Mouse (Mus musculus) liver, embryonic 14.5 days (tissue): ENCODE results near the gene Reep6. TPM values are rescaled to one million over a fixed set of nuclear protein-coding genes. Genes with fewer than 3 reads are reported as not detected.

ENCODE experiments used
- ATAC-seq: fragments of 200-750 bp; cut with Nextera tagmentation; 2 replicates; pipeline ENCODE4 v1.8.0; 2017; ENCODE audit warnings: moderate number of reproducible peaks, mild to moderate bottlenecking, moderate library complexity; ENCODE audit not compliant: insufficient read depth
- DNase-seq, 3 experiments: peaks; one replicate each; pipeline ENCODE4 v3.0.0-alpha.2; 2012 to 2013; ENCODE audit warnings: low read depth in 3 of 3, low spot score in 3 of 3
- H3K27ac ChIP-seq: fragments of 300-500 bp; sonication (generic); 2 replicates; pipeline ENCODE4 v1.5.1; 2014; ENCODE audit warnings: moderate library complexity, mild to moderate bottlenecking, control low read depth, inconsistent platforms
- H3K27me3 ChIP-seq: fragments of 300-500 bp; sonication (generic); 2 replicates; pipeline ENCODE4 v1.6.1; 2014; ENCODE audit warnings: mild to moderate bottlenecking, low read length, moderate library complexity; ENCODE audit not compliant: control insufficient read depth, insufficient read depth
- H3K36me3 ChIP-seq: fragments of 300-500 bp; sonication (generic); replicated peaks from 2 replicates; pipeline ENCODE4 v1.6.1; 2014; ENCODE audit warnings: low read depth; ENCODE audit not compliant: control insufficient read depth, insufficient read depth
- H3K4me1 ChIP-seq, 2 experiments: fragments of 200-500 bp in 1 of 2; fragments of 300-500 bp in 1 of 2; sonication (generic) in 1 of 2; replicated peaks; 2 replicates each; pipeline ENCODE4 v1.6.1; 2012 to 2014; ENCODE audit warnings: antibody characterized with exemption in 1 of 2, inconsistent platforms in 1 of 2, low read length in 1 of 2; ENCODE audit not compliant: control insufficient read depth in 2 of 2, insufficient read depth in 2 of 2
- H3K4me2 ChIP-seq: fragments of 300-500 bp; sonication (generic); 2 replicates; pipeline ENCODE4 v1.6.1; 2014; ENCODE audit warnings: low read depth, mild to moderate bottlenecking, control low read depth, moderate library complexity
- H3K4me3 ChIP-seq, 2 experiments: fragments of 200-500 bp in 1 of 2; fragments of 300-500 bp in 1 of 2; sonication (generic) in 1 of 2; 2 replicates each; pipeline ENCODE4 v1.5.1; 2012 to 2014; ENCODE audit warnings: low read depth in 2 of 2, low read length in 2 of 2, mild to moderate bottlenecking in 2 of 2, control low read depth in 1 of 2, inconsistent platforms in 1 of 2, moderate library complexity in 1 of 2; ENCODE audit not compliant: insufficient read depth in 1 of 2
- H3K9ac ChIP-seq: fragments of 300-500 bp; sonication (generic); replicated peaks from 2 replicates; pipeline ENCODE4 v1.6.1; 2014; ENCODE audit warnings: mild to moderate bottlenecking, control low read depth, moderate library complexity
- H3K9me3 ChIP-seq: fragments of 300-500 bp; sonication (generic); 2 replicates; pipeline ENCODE4 v1.6.1; 2016; ENCODE audit warnings: low read length, mixed read lengths; ENCODE audit not compliant: control insufficient read depth
- CTCF ChIP-seq: IDR thresholded peaks from 2 replicates; pipeline ENCODE4 v1.5.1; 2016; ENCODE audit warnings: antibody characterized with exemption, low read depth, control low read depth
- EP300 ChIP-seq: IDR thresholded peaks from 2 replicates; pipeline ENCODE4 v1.6.1; 2016; ENCODE audit warnings: antibody characterized with exemption, low read depth
- WGBS: fragments of 180-500 bp; shearing (Covaris S2); extraction: QIAGEN DNeasy Blood & Tissue Kit; methylation state at CpG from one replicate; pipeline ENCODE4 v1.1.7; 2014; ENCODE audit not compliant: insufficient replicate concordance; 5-methylcytosine and 5-hydroxymethylcytosine counted together
- polyA plus RNA-seq, 2 experiments: library from polyadenylated mRNA; depleted of rRNA in 1 of 2; stranded (reverse) in 1 of 2; unstranded in 1 of 2; fragments of >200 nt; fragmentation: Nextera tagmentation in 1 of 2; extraction: Ambion mirVana in 1 of 2; gene quantifications; 2 replicates each; pipeline versions ENCODE4 v1.2.1 to v1.2.3; 2012 to 2014

Gene Reep6
- 23.6 and 29.2 TPM in 2 replicates for polyA plus RNA-seq (2012; rRNA removed)
- 55.3 and 59.5 TPM in 2 replicates for polyA plus RNA-seq (2014; fragmentation: Nextera tagmentation; extraction: Ambion mirVana)

GRCm38 (mm10) chr10:80329273-80330081 lies at the start of gene Reep6, which contains the start of gene Pcsk4:
Reep6 (plus strand) TSS chr10:80329953.
Pcsk4 (minus strand) TSS chr10:80329498.
- Histone ChIP-seq H3K9me3 (no peaks in the 10 kb centered on the region), H3K36me3 (no peaks in the 10 kb centered on the region; the same call in 1 of the 2 replicates), H3K27ac (peak within 1 kb of the TSS; percentile 88), H3K4me3 (peak within 1 kb of the TSS; percentile 42 to 66), H3K4me2 (peak within 1 kb of the TSS; percentile 91), H3K9ac (peak within 1 kb of the TSS; percentile 63), H3K27me3 (no peaks in the 10 kb centered on the region), H3K4me1 (peaks cover 30 to 38% of the 10 kb centered on the region in 2 experiments)
- TF ChIP-seq EP300 (no peak), CTCF (no peak)
- 6% methylated on average over 36 of the region's 36 CpGs for WGBS
- peak; percentile 85 for ATAC-seq
- peak; percentile 92 to 96 (median 95) for DNase-seq

- no peak overlapping the region for H3K27ac ChIP-seq
- no peak for DNase-seq
These were observed 48.4 kb upstream of the Reep6 start for GRCm38 (mm10) chr10:80281304-80281703.

GRCm38 (mm10) chr10:80281921-80282371 lies 47.8 kb upstream of the Reep6 start:
- Histone ChIP-seq H3K9ac (no peak overlapping the region), H3K4me1 (no peaks in the 10 kb centered on the region), H3K36me3 (peaks cover 87% of the 10 kb centered on the region), H3K27ac (no peak overlapping the region), H3K27me3 (no peaks in the 10 kb centered on the region), H3K9me3 (no peaks in the 10 kb centered on the region), H3K4me2 (no peak overlapping the region), H3K4me3 (no peak overlapping the region)
- no peak for TF ChIP-seq EP300
- TF ChIP-seq CTCF: no peak
- DNase-seq: no peak
- 78% methylated on average over 8 of the region's 8 CpGs for WGBS
- no peak for ATAC-seq

More at GRCm38 (mm10) chr10:80281304-80281703, 48.4 kb upstream of the Reep6 start:
- TF ChIP-seq CTCF: no peak
- TF ChIP-seq EP300: no peak
- WGBS: 85% methylated on average over 7 of the region's 7 CpGs
- Histone ChIP-seq H3K27me3 (no peaks in the 10 kb centered on the region), H3K4me1 (no peaks in the 10 kb centered on the region), H3K4me3 (no peak overlapping the region), H3K36me3 (peaks cover 87% of the 10 kb centered on the region), H3K9ac (no peak overlapping the region), H3K4me2 (no peak overlapping the region), H3K9me3 (no peaks in the 10 kb centered on the region)
- ATAC-seq: no peak

GRCm38 (mm10) chr10:80282481-80283441 lies 47.0 kb upstream of the Reep6 start:
- no peaks in the 10 kb centered on the region for H3K9me3 ChIP-seq
- TF ChIP-seq EP300: no peak
- TF ChIP-seq CTCF: no peak
- WGBS: 80% methylated on average over 20 of the region's 20 CpGs
- ATAC-seq: no peak
- no peak overlapping the region for H3K27ac ChIP-seq
- no peak overlapping the region for H3K4me3 ChIP-seq
- peaks cover 85% of the 10 kb centered on the region for H3K36me3 ChIP-seq
- H3K4me1 ChIP-seq: no peaks in the 10 kb centered on the region
- DNase-seq: no peak
- no peak overlapping the region for H3K4me2 ChIP-seq
- no peak overlapping the region for H3K9ac ChIP-seq
- no peaks in the 10 kb centered on the region for H3K27me3 ChIP-seq
